Mouse (Mus musculus) midbrain, embryonic 16.5 days (tissue): ENCODE results near the gene H2afb2. TPM values are rescaled to one million over a fixed set of nuclear protein-coding genes. Genes with fewer than 3 reads are reported as not detected.

Experiments used
- ATAC-seq: fragments of 200-750 bp; cut with Nextera tagmentation; 2 replicates; pipeline ENCODE4 v1.8.0; 2017; ENCODE audit warnings: moderate TSS enrichment
- H3K27ac ChIP-seq: fragments of 300-500 bp; sonication (generic); 2 replicates; pipeline ENCODE4 v1.5.1; 2014; ENCODE audit warnings: mild to moderate bottlenecking, low read length, mixed read lengths
- H3K27me3 ChIP-seq: fragments of 300-500 bp; sonication (generic); 2 replicates; pipeline ENCODE4 v1.6.1; 2014; ENCODE audit warnings: low read depth, low read length, mixed read lengths; ENCODE audit not compliant: control insufficient read depth, insufficient read depth
- H3K36me3 ChIP-seq: fragments of 300-500 bp; sonication (generic); 2 replicates; pipeline ENCODE4 v1.6.1; 2014; ENCODE audit warnings: mild to moderate bottlenecking, low read length, moderate library complexity, mixed read lengths; ENCODE audit not compliant: control insufficient read depth, insufficient read depth
- H3K4me1 ChIP-seq: fragments of 300-500 bp; sonication (generic); 2 replicates; pipeline ENCODE4 v1.6.1; 2014; ENCODE audit warnings: mild to moderate bottlenecking, low read length, mixed read lengths; ENCODE audit not compliant: control insufficient read depth, insufficient read depth
- H3K4me2 ChIP-seq: fragments of 300-500 bp; sonication (generic); 2 replicates; pipeline ENCODE4 v1.6.1; 2014; ENCODE audit warnings: mild to moderate bottlenecking, low read length, mixed read lengths
- H3K4me3 ChIP-seq: fragments of 300-500 bp; sonication (generic); 2 replicates; pipeline ENCODE4 v1.5.1; 2014; ENCODE audit warnings: low read depth, mild to moderate bottlenecking, low read length, moderate library complexity, mixed read lengths
- H3K9ac ChIP-seq: fragments of 300-500 bp; sonication (generic); 2 replicates; pipeline ENCODE4 v1.6.1; 2014; ENCODE audit warnings: low read depth, low read length, mixed read lengths
- H3K9me3 ChIP-seq: fragments of 300-500 bp; sonication (generic); replicated peaks from 2 replicates; pipeline ENCODE4 v1.6.1; 2014; ENCODE audit warnings: mild to moderate bottlenecking, low read length, mixed read lengths; ENCODE audit not compliant: control insufficient read depth, poor library complexity, severe bottlenecking
- WGBS: fragments of 180-500 bp; shearing (Covaris S2); extraction: QIAGEN DNeasy Blood & Tissue Kit; methylation state at CpG from one replicate; pipeline ENCODE4 v1.1.7; 2014; 5-methylcytosine and 5-hydroxymethylcytosine counted together
- polyA plus RNA-seq: library from polyadenylated mRNA; unstranded; fragments of >200 nt; fragmentation: Nextera tagmentation; extraction: Ambion mirVana; gene quantifications from 2 replicates; pipeline ENCODE4 v1.2.1, GENCODE M21; 2015

H2afb2 gene
- polyA plus RNA-seq: not detected in 2 replicates

- Histone ChIP-seq H3K9me3 (no peaks in the 10 kb centered on the region), H3K4me3 (no peak within 1 kb of the TSS), H3K27ac (no peak within 1 kb of the TSS), H3K36me3 (no peaks in the 10 kb centered on the region), H3K4me1 (no peaks in the 10 kb centered on the region), H3K27me3 (no peaks in the 10 kb centered on the region), H3K4me2 (no peak within 1 kb of the TSS), H3K9ac (no peak within 1 kb of the TSS)
- 88% methylated on average over 6 of the region's 6 CpGs for WGBS
- ATAC-seq: no peak
Observed at GRCm38 (mm10) chrX:116680878-116681277, at the start of gene H2afb2. H2afb2 (plus strand) TSS chrX:116681178.

Other genes starting within 250 kb of the H2afb2 start
- not detected in 2 replicates for gene Cpxcr1, start 232.2 kb upstream of the H2afb2 start, polyA plus RNA-seq